Mouse (Mus musculus) left cerebral cortex, postnatal 14 days (tissue): ENCODE results near the gene Parp16. TPM values are rescaled to one million over a fixed set of nuclear protein-coding genes. Genes with fewer than 3 reads are reported as not detected.
"Not testable (repeated sequence)": the region's sequence is repeated elsewhere in the genome, so short reads cannot be mapped to it uniquely, and the experiment has no call there.

Source experiments
- DNase-seq, 2 experiments: peaks; one replicate each; pipeline ENCODE4 v3.0.0; 2021 to 2022; ENCODE audit warnings: low spot score in 2 of 2, mixed read lengths in 1 of 2
- intact Hi-C: fragments of 180-260 bp; cut with DNase I; formaldehyde crosslinking; loops from one replicate; pipeline ENCODE4 v1.15.1; 2025
- total RNA-seq, 2 experiments: library from RNA; stranded (reverse); gene quantifications; 2 replicates each; pipeline ENCODE4 v1.2.3; 2021

Gene Parp16
- total RNA-seq, 2 experiments from 2014 or later = 3.1 to 3.9 TPM

DNA sequence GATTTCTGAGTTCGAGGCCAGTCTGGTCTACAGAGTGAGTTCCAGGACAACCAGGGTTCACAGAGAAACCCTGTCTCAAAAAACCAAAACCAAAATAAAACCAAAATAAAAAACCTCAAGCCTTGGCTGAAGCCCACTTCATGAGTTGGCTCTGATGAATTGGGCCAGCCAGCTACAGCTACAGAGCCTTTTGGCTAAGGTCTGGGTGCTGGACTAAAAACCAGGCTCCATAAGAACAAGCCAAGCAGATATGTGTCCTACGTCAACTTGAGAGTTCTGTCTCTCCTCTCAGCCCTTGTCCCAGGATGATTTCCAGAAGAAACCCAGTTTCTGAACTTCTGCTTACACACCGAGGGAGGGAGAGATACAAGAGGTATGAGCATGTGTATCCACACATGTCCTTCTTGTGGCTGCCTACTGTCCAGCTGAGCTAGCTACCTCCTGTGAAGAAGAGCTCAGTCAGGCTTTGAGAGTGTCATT is 67.5 kb downstream of the Parp16 start:
- DNase-seq = no peak
- intact Hi-C loops = no loop called here

DNA sequence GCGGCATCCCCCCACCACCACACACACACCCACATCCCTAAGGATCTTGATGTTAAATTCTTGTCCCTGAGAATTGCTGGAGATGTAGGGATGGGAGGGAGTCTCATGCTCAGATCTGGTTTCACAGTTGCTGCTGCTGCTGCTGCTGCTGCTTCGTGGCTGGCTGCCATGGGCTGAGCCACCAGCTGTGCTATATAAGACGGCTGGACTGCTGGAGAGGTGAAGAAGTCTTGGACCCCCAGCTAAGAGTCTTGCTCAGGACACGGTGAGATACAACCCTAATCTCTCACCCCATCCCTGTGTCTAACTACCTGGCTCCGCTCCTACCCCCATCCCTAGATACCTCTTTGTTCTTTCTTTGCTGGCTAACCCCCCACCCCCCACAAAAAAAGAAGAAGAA is 69.8 kb downstream of the Parp16 start, which contains the start of gene Cilp:
TSS of gene Cilp (plus strand) at position 222 of the 400 bp plus-strand sequence.
- intact Hi-C loops = no loop called here
- DNase-seq = no peak

DNA sequence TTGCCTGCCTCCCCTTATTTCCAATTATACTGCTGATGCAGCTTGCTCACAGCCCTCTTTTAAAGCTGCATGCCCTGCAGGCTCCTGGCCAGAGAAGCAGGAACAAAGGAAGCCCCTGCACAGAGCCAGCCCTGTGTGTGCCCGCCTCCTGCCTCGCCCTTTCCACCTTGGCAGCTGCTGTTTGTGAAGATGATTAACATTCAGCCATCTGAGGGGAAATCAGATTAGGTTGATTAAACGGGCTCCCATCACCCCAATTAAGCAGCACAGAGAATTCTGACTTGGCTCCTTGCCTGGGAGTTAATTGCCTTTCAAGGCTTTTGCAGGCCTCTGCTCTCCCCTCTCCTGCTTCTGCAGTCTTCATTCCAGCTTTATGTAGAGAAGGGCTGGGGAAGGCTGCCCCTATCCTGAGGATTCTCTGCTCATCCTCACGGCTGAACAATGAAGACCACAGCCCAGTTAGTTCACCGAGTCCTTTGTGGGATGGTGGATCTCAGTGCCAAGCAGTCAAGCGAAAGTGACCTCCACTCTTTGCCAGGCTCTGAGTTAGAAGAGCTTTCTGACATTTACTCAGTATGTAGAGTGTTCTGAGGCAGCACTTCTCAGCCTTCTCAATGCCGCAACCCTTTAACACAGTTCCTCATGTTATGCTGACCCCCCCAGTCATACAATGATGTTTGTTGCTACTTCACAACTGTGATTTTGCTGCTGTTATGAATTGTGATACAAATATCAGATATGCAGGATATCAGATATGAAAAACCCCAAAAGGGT is 72.8 kb downstream of the Parp16 start:
- peak; percentile 46 to 68 for DNase-seq
- intact Hi-C loops = no loop called here

DNA sequence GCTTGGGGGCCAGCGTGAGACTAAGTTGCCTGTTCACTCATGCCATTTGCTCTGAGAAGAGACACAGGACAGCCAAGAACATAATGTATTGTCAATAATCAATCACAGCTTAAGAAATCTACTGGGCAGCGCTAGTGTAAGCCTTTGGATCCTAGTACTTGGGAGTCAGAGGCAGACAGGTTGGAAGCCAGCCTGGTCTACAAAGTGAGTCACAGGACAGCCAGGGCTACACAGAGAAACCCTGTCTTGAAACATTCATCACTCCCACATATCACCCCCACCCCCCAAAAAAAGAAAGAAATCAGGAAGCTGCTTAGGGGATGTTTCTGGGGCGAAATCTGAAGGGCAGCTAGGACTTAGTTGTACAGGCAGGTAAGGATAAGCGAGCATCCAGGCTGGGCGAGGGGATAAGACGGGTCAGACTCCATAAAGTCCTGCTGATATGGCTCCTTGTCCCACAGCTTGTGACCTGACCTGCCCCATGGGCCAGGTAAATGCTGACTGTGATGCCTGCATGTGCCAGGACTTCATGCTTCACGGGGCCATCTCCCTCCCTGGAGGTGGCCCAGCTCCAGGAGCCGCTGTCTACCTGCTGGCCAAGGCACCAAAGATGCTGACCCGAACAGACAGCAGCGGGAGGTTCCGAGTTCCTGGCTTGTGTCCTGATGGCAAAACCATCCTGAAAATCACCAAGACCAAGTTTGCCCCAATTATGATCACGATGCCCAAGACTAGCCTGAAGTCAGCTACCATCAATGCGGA is 78.1 kb downstream of the Parp16 start:
- no peak for DNase-seq

GRCm38 (mm10) chr9:65273873-65274272 is 78.7 kb downstream of the Parp16 start:
- DNase-seq = no peak
- intact Hi-C loops = no loop called here

More for the DNA sequence above, 78.1 kb downstream of the Parp16 start:
- intact Hi-C loops = no loop called here

- DNase-seq, intact Hi-C loops: not testable (repeated sequence)
Observed at GRCm38 (mm10) chr9:65274851-65275250, 79.7 kb downstream of the Parp16 start.

- DNase-seq = no peak
Observed at GRCm38 (mm10) chr9:65275810-65276530, 80.8 kb downstream of the Parp16 start.

GRCm38 (mm10) chr9:65281536-65282151 is 86.5 kb downstream of the Parp16 start:
- intact Hi-C loops = loop anchor here (2.0 to 5.0 kb wide), 3 partner anchors 55 to 139 kb away; partner anchors contain the start of gene Igdcc3

More at GRCm38 (mm10) chr9:65275810-65276530, 80.8 kb downstream of the Parp16 start:
- intact Hi-C loops = no loop called here

GRCm38 (mm10) chr9:65283301-65283700 is 88.1 kb downstream of the Parp16 start:
- peak; percentile 60 to 62 for DNase-seq
- intact Hi-C loops = loop anchor here (2.0 to 5.0 kb wide), 3 partner anchors 56 to 141 kb away; partner anchors contain the start of gene Igdcc3

More at GRCm38 (mm10) chr9:65281536-65282151, 86.5 kb downstream of the Parp16 start:
- DNase-seq = peak; percentile 9 to 27

GRCm38 (mm10) chr9:65288252-65288651 is 93.1 kb downstream of the Parp16 start:
- DNase-seq, intact Hi-C loops: not testable (repeated sequence)

Other genes starting within 250 kb of the Parp16 start
- gene Slc24a1, start 243.7 kb upstream of the Parp16 start, total RNA-seq = under 1 TPM; 0.15 to 0.26 TPM
- 10 to 100 TPM; 21.5 to 21.8 TPM for gene Ints14, start 234.4 kb upstream of the Parp16 start, total RNA-seq
- 100 to 1,000 TPM; 177 TPM for gene Hacd3, start 173.7 kb upstream of the Parp16 start, total RNA-seq
- 100 to 1,000 TPM; 134 to 141 TPM for gene Dpp8, start 162.9 kb upstream of the Parp16 start, total RNA-seq
- gene Igdcc4, start 93.9 kb upstream of the Parp16 start, total RNA-seq = 10 to 100 TPM; 20.5 to 26.1 TPM
- gene Igdcc3, start 54.2 kb upstream of the Parp16 start, total RNA-seq = 1 to 10 TPM; 2.8 to 3.8 TPM
- gene Cilp, start 69.8 kb downstream of the Parp16 start, total RNA-seq = not detected
- 10 to 100 TPM; 27.3 to 28.3 TPM for gene Clpx, start 98.9 kb downstream of the Parp16 start, total RNA-seq
- 10 to 100 TPM; 21.5 to 22.6 TPM for gene Pdcd7, start 150.8 kb downstream of the Parp16 start, total RNA-seq
- gene Ubap1l, start 165.7 kb downstream of the Parp16 start, total RNA-seq = 1 to 10 TPM; 3.3 to 3.7 TPM
- under 1 TPM in 1 of 2 experiments, not detected in 1; 0.15 TPM for gene Kbtbd13, start 196.3 kb downstream of the Parp16 start, total RNA-seq
- 1 to 10 TPM; 2.6 to 3.3 TPM for gene Rasl12, start 203.2 kb downstream of the Parp16 start, total RNA-seq
- not detected for gene Slc51b, start 227.6 kb downstream of the Parp16 start, total RNA-seq
- 10 to 100 TPM; 16.3 to 18.5 TPM for gene Mtfmt, start 240.4 kb downstream of the Parp16 start, total RNA-seq